Mouse (Mus musculus) cerebellum, adult 2 months (tissue): Measurements from ENCODE around the gene Pnpla7.

Experiments used
- CTCF ChIP-seq: fragments of 200-500 bp; IDR thresholded peaks from 2 replicates; pipeline ENCODE4 v1.5.1; 2011; ENCODE audit warnings: low read depth, mild to moderate bottlenecking, control low read depth, low read length, moderate library complexity, borderline replicate concordance; ENCODE audit not compliant: insufficient read depth
- POLR2A ChIP-seq: fragments of 200-500 bp; IDR thresholded peaks from 2 replicates; pipeline ENCODE4 v1.6.1; 2011; ENCODE audit warnings: low read length, control low read depth, borderline replicate concordance; ENCODE audit not compliant: insufficient read depth

DNA sequence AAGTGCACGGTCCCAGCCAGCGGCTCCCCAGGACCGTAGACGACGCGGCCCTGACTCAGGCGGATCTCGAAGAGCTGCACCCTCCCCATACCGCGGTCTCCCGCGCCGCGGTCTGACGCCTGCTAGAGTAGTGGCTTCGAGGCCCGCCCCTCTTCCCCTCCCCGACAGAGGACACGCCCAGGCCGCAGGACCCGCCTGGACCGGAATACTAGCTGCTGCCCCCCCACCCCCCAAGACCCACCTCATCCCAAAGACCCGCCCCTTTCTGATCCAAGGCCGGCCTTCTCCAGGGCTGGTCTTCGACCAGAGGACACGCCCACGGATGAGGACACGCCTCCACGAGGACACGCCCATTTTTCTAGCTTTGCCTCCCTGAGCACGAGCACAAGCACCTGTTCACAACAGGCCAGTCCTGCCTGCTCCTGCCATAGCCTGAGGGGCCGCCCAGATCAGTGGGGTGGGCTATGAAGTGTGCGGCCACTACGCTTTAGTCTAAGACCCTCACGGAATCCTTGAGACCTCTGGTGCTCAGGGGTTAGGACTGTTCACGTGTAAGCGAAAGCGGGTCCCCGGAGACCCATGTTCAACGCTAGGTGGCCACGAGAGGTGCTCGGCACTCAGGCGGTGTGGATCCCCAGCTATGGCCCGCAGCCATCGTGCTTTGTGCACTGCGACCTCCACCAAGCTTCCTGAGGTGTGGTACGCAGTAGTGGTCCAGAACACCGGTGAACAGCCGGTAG lies 40.6 kb upstream of the Pnpla7 start, which contains the start of gene Arrdc1:
- TF ChIP-seq POLR2A (0 out of 2 replicates have a peak, but pooled peaks have one; percentile 29), CTCF (peak; percentile 35; the same call in 1 of the 2 replicates)
